Mouse (Mus musculus) lung, postnatal 0 days (tissue): ENCODE measurements at regions not wholly inside any gene's neighbourhood (a gene's known extent, or its start where the extent isn't known, plus 50 kb on each side); places are given as distances from the start of the nearest gene placed in this dataset.
A peak's percentile ranks its signal among the peaks of the same experiment; 100 is the strongest.

Experiments
- ATAC-seq: fragments of 200-750 bp; cut with Nextera tagmentation; 2 replicates; pipeline ENCODE4 v1.8.0; 2017; ENCODE audit warnings: moderate library complexity
- DNase-seq: peaks from one replicate; pipeline ENCODE4 v3.0.0-alpha.2; 2016; ENCODE audit warnings: low spot score
- H3K27ac ChIP-seq: fragments of 300-500 bp; sonication (generic); 2 replicates; pipeline ENCODE4 v1.5.1; 2014; ENCODE audit warnings: antibody characterized with exemption, mild to moderate bottlenecking, low read length, mixed read lengths
- H3K27me3 ChIP-seq: fragments of 300-500 bp; sonication (generic); replicated peaks from 2 replicates; pipeline ENCODE4 v1.6.1; 2014; ENCODE audit warnings: low read length, mixed read lengths; ENCODE audit not compliant: insufficient read depth
- H3K36me3 ChIP-seq: fragments of 300-500 bp; sonication (generic); 2 replicates; pipeline ENCODE4 v1.6.1; 2014; ENCODE audit warnings: low read length, mixed read lengths; ENCODE audit not compliant: insufficient read depth
- H3K4me1 ChIP-seq: fragments of 300-500 bp; sonication (generic); 2 replicates; pipeline ENCODE4 v1.6.1; 2014; ENCODE audit warnings: antibody characterized with exemption, low read depth, low read length, mixed read lengths; ENCODE audit not compliant: insufficient read depth
- H3K4me2 ChIP-seq: fragments of 300-500 bp; sonication (generic); replicated peaks from 2 replicates; pipeline ENCODE4 v1.6.1; 2014; ENCODE audit warnings: low read depth, mild to moderate bottlenecking, low read length, moderate library complexity, mixed read lengths
- H3K4me3 ChIP-seq: fragments of 300-500 bp; sonication (generic); 2 replicates; pipeline ENCODE4 v1.5.1; 2014; ENCODE audit warnings: low read depth, low read length
- H3K9ac ChIP-seq: fragments of 300-500 bp; sonication (generic); replicated peaks from 2 replicates; pipeline ENCODE4 v1.6.1; 2014; ENCODE audit warnings: low read depth, mild to moderate bottlenecking
- H3K9me3 ChIP-seq: fragments of 300-500 bp; sonication (generic); 2 replicates; pipeline ENCODE4 v1.6.1; 2016; ENCODE audit warnings: low read length, mixed read lengths
- CTCF ChIP-seq: IDR thresholded peaks from 2 replicates; pipeline ENCODE4 v1.5.1; 2016; ENCODE audit warnings: antibody characterized with exemption, mild to moderate bottlenecking
- EP300 ChIP-seq: IDR thresholded peaks from 2 replicates; pipeline ENCODE4 v1.6.1; 2016; ENCODE audit warnings: antibody characterized with exemption, mild to moderate bottlenecking, control low read depth
- WGBS: fragments of 180-500 bp; shearing (Covaris S2); extraction: QIAGEN DNeasy Blood & Tissue Kit; methylation state at CpG from one replicate; pipeline ENCODE4 v1.1.7; 2014; 5-methylcytosine and 5-hydroxymethylcytosine counted together

DNA sequence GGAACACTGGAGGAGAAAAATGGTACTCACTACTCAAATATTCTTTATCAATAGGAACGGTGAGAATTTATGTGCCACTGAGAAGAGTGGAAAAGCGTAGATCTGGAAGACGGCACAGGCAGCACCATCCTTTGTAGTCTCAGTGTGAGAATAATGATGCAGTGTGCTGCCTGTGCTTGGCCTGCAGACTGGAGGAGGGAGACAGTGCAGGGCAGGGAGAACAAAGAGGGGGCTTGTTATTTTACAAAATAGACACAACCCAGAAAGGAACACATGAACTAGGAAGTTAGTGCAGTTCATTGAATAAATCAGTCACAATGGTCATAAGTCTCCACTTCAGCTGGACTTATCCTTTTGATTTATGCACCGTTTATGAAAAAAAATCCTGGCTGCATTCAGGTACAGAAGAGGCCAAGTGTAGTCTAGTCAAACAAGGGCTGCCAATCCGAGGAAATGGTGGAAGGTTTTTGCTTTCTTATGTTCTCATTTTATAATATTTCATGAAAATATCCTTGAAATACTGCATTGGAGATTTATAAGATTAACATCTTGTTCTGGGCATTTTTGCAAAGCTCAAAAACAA, 190.0 kb upstream of the Meox2 start:
- H3K4me3 ChIP-seq = no peak overlapping the region
- H3K27me3 ChIP-seq = no peaks in the 10 kb centered on the region
- no peaks in the 10 kb centered on the region for H3K36me3 ChIP-seq
- no peak overlapping the region for H3K9ac ChIP-seq
- ATAC-seq (no peak), DNase-seq (no peak)
- no peak overlapping the region for H3K4me2 ChIP-seq
- H3K4me1 ChIP-seq = no peaks in the 10 kb centered on the region
- no peaks in the 10 kb centered on the region for H3K9me3 ChIP-seq
- TF ChIP-seq EP300 (no peak), CTCF (no peak)
- no peak overlapping the region for H3K27ac ChIP-seq
- 61% methylated on average over 5 of the region's 5 CpGs for WGBS

GRCm38 (mm10) chr12:36923558-36923957, 184.8 kb upstream of the Meox2 start:
- 62% methylated on average over 2 of the region's 2 CpGs for whole genome bisulfite sequencing
- TF ChIP-seq CTCF = no peak
- no peak for TF ChIP-seq EP300

DNA sequence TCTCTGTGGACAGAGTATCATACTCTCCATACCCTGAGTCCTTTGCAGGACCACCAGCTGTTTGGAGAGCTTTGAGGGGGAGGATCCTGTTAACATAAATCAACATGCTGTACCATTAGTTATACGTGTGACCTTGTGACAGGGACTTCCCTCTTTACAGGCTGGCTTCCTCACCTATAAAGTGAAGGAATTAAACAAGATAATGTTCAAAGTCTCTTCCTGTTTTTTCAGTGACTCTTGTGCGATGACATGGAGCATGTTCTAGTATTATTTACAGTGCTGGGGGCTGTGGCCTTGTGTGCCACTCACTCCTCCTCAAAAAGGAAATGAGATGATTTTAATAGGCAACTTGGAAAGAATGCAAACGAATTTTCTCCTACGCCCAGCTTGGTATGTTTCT, 182.1 kb upstream of the Meox2 start:
- no peaks in the 10 kb centered on the region for H3K4me1 ChIP-seq
- peak; percentile 28; the same call in 1 of the 2 replicates for TF ChIP-seq EP300
- TF ChIP-seq CTCF = no peak
- no peak overlapping the region for H3K27ac ChIP-seq
- no peaks in the 10 kb centered on the region for H3K9me3 ChIP-seq
- no peaks in the 10 kb centered on the region for H3K36me3 ChIP-seq
- H3K9ac ChIP-seq = no peak overlapping the region
- 27% methylated on average over 4 of the region's 4 CpGs for WGBS
- no peak overlapping the region for H3K4me3 ChIP-seq
- no peak overlapping the region for H3K4me2 ChIP-seq
- H3K27me3 ChIP-seq = no peaks in the 10 kb centered on the region
- DNase-seq = peak; percentile 14
- peak; percentile 48 for ATAC-seq

More at GRCm38 (mm10) chr12:36923558-36923957, 184.8 kb upstream of the Meox2 start:
- no peaks in the 10 kb centered on the region for H3K27me3 ChIP-seq
- no peaks in the 10 kb centered on the region for H3K4me1 ChIP-seq
- no peak overlapping the region for H3K4me3 ChIP-seq
- DNase-seq (no peak), ATAC-seq (no peak)
- H3K36me3 ChIP-seq = no peaks in the 10 kb centered on the region
- no peak overlapping the region for H3K9ac ChIP-seq
- no peak overlapping the region for H3K27ac ChIP-seq
- no peaks in the 10 kb centered on the region for H3K9me3 ChIP-seq
- H3K4me2 ChIP-seq = no peak overlapping the region

GRCm38 (mm10) chr12:36933118-36933610, 175.2 kb upstream of the Meox2 start:
- Histone ChIP-seq H3K4me1 (no peaks in the 10 kb centered on the region; the same call in 1 of the 2 replicates), H3K9me3 (no peaks in the 10 kb centered on the region), H3K27ac (no peak overlapping the region), H3K27me3 (no peaks in the 10 kb centered on the region), H3K36me3 (no peaks in the 10 kb centered on the region), H3K9ac (no peak overlapping the region), H3K4me2 (no peak overlapping the region), H3K4me3 (no peak overlapping the region)
- ATAC-seq (peak; percentile 53; the same call in 1 of the 2 replicates), DNase-seq (peak; percentile 43)
- TF ChIP-seq EP300 (no peak), CTCF (no peak)
- 10% methylated on average over 6 of the region's 6 CpGs for WGBS

- no peak overlapping the region for H3K9ac ChIP-seq
- no peaks in the 10 kb centered on the region for H3K36me3 ChIP-seq
- ATAC-seq (no peak), DNase-seq (peak; percentile 47)
- 57% methylated on average over 1 of the region's 1 CpGs for WGBS
- no peaks in the 10 kb centered on the region for H3K27me3 ChIP-seq
- TF ChIP-seq EP300 (no peak), CTCF (no peak)
- H3K4me1 ChIP-seq = 0 out of 2 replicates have a peak, but pooled peaks cover 3% of the 10 kb centered on the region
- H3K27ac ChIP-seq = no peak overlapping the region
- no peaks in the 10 kb centered on the region for H3K9me3 ChIP-seq
- no peak overlapping the region for H3K4me3 ChIP-seq
- H3K4me2 ChIP-seq = no peak overlapping the region
These were observed 164.4 kb upstream of the Meox2 start for GRCm38 (mm10) chr12:36943903-36944302.

DNA sequence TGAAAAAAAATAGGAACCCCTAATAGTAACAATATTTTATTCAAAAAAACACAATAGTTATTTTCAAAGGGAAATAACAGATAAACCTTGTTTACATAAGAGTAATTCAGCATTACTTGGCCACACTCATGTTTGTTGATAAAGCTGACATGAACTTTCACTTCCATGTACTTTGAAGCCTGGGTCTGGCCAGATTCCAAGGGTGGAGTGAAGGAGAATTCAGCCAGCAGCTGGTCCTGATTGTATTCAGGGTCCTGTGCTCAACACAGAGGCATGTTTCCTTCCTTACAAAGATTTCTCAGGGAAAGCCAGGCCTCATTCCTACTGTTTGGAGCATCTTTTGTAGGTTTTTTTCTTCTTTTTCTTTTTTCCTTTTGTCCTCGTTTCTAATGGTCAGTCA, 162.4 kb upstream of the Meox2 start:
- Histone ChIP-seq H3K4me3 (no peak overlapping the region), H3K36me3 (no peaks in the 10 kb centered on the region), H3K27ac (peak overlapping the region; percentile 49; the same call in 1 of the 2 replicates), H3K4me1 (0 out of 2 replicates have a peak, but pooled peaks cover 3% of the 10 kb centered on the region), H3K27me3 (no peaks in the 10 kb centered on the region), H3K4me2 (no peak overlapping the region), H3K9ac (no peak overlapping the region), H3K9me3 (no peaks in the 10 kb centered on the region)
- 21% methylated on average over 1 of the region's 1 CpGs for WGBS
- DNase-seq (peak; percentile 75), ATAC-seq (peak; percentile 73)
- TF ChIP-seq CTCF (no peak), EP300 (peak; percentile 90)
